Mouse (Mus musculus): ENCODE results near the gene Glb1.

- TF ChIP-seq GATA1 (IDR thresholded peaks at IDR 0.05; ENCODE audit: low read length): no peak
- TF ChIP-seq TAL1 (IDR thresholded peaks at IDR 0.05; ENCODE audit: low read length): no peak
Observed at GRCm38 (mm10) chr9:114410313-114410862, 9.5 kb downstream of the Glb1 start.

Measured in erythroblast, embryonic 14.5 days (primary cell).